Mouse (Mus musculus): ENCODE data around the gene Bsn. TPM values are rescaled to one million over a fixed set of nuclear protein-coding genes. Genes with fewer than 3 reads are reported as not detected.

Bsn gene
- polyA plus RNA-seq, 1 experiment from 2014 or later, result 0.24 TPM

DNA sequence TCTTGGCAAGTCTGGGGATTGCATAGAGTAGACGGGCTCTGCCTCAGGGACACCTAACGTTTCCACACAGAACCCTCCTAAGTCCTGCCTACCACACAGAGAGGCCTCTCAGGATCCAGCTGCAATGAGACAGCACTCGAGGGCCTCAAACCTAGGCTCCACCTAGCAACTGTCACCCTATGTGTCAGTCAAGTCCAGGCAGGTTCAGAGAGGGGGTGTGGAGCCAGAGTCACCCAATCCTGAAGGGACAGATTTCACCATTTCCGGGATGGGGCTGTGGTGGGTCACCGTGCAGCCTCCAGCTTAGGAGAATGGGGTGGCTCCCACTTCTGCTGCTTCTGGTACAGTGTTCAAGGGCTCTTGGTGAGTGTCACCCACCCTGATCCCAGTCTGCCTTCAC lies 110.0 kb downstream of the Bsn start, which contains the start of gene Mst1:
Gene Mst1, plus strand, starts transcription at position 269 of the 400 bp plus-strand sequence.
- no peak for TF ChIP-seq CTCF (IDR thresholded peaks at IDR 0.05; ENCODE audit: low read depth)
- peak within 1 kb of the TSS; percentile 42; the same call in 1 of the 2 replicates for H3K27ac ChIP-seq (ENCODE audit: low read depth)
- peak within 1 kb of the TSS; percentile 95 for H3K9ac ChIP-seq
- no peaks in the 10 kb centered on the region for H3K9me3 ChIP-seq (ENCODE audit: low read depth, low read length)
- H3K27me3 ChIP-seq (ENCODE audit: insufficient read depth, low read length), result peaks cover 26% of the 10 kb centered on the region
- H3K4me2 ChIP-seq, result peak within 1 kb of the TSS; percentile 73
- ATAC-seq (ENCODE audit: insufficient read depth) (peak; percentile 28; the same call in 1 of the 2 replicates), DNase-seq (no peak)
- peak within 1 kb of the TSS; percentile 85 for H3K4me3 ChIP-seq (ENCODE audit: low read depth, low read length)
- no peaks in the 10 kb centered on the region for H3K4me1 ChIP-seq (ENCODE audit: insufficient read depth)
- 74% methylated on average over 5 of the region's 5 CpGs for WGBS
- H3K36me3 ChIP-seq (ENCODE audit: insufficient read depth), result peaks cover 16% of the 10 kb centered on the region; the same call in 1 of the 2 replicates

DNA sequence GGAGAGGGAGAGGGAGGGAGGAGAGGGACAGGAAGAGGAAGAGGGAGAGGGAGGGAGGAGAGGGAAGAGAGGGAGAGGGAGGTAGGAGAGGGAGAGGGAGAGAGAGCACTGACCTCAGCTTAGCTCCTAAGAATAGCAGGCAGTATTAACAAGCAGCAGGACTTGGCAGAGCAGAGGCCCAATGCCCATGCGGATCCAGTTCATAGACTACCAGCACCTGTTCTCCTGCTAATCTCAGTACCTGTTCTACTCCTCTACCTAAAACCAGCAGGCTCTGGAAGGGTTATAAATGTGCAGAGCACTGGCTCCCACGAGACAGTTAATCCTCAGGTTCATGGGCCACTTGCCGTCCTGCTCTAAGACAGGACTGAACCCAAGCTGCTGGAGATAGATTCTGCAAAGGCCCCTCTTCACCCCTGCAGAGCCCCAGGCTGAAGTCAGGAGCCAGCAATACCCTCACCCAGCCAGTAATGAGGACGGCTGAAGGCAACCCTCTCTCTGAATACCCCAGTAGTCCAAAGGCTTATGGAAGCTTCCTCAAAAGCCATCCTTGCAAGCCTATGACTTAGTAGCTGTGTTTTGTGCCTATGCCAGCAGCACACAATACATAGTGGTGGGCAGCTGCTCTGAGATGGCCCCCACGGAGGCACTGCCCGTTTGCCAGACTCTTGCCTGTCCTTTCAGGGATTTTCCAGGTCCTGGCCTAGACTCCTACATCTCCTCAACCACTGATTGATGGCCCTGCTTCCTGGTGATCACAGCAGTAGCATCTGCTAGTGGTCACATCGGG lies 116.8 kb downstream of the Bsn start:
- H3K9me3 ChIP-seq (ENCODE audit: low read depth, low read length), result no peaks in the 10 kb centered on the region
- no peak for DNase-seq
- no peaks in the 10 kb centered on the region for H3K4me1 ChIP-seq (ENCODE audit: insufficient read depth)
- H3K27ac ChIP-seq (ENCODE audit: low read depth), result no peak overlapping the region
- H3K27me3 ChIP-seq (ENCODE audit: insufficient read depth, low read length), result no peaks in the 10 kb centered on the region
- H3K4me2 ChIP-seq, result no peak overlapping the region
- no peak for TF ChIP-seq CTCF (IDR thresholded peaks at IDR 0.05; ENCODE audit: low read depth)
- H3K4me3 ChIP-seq (ENCODE audit: low read depth, low read length), result no peak overlapping the region
- 56% methylated on average over 7 of the region's 7 CpGs for WGBS
- peaks cover 24% of the 10 kb centered on the region for H3K36me3 ChIP-seq (ENCODE audit: insufficient read depth)
- no peak for ATAC-seq (ENCODE audit: insufficient read depth)
- peak overlapping the region; percentile 23; the same call in 1 of the 2 replicates for H3K9ac ChIP-seq

DNA sequence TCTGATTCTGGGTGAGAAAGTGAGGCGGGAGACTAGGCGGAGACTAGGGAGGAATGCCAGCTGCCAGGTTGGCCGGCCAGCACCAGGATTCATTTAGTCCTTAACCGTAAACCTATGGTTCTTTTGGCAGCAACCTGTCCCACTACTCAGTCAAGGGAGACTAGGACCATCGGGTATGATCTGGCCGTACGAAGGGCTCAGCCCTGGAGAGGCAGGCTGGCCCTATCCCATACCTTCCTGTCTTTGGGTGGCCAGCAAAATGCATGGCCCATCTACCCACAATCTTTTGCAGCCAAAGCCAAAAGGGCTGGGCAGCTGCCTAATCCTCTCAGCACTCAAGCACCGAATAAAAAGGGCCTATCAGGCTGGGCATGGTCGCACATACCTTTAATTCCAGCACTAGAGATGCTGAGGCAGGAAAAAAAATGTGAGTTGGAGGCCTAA lies 117.7 kb downstream of the Bsn start:
- ATAC-seq (ENCODE audit: insufficient read depth), result no peak
- 48% methylated on average over 9 of the region's 9 CpGs for WGBS
- TF ChIP-seq CTCF (IDR thresholded peaks at IDR 0.05; ENCODE audit: low read depth), result no peak

DNA sequence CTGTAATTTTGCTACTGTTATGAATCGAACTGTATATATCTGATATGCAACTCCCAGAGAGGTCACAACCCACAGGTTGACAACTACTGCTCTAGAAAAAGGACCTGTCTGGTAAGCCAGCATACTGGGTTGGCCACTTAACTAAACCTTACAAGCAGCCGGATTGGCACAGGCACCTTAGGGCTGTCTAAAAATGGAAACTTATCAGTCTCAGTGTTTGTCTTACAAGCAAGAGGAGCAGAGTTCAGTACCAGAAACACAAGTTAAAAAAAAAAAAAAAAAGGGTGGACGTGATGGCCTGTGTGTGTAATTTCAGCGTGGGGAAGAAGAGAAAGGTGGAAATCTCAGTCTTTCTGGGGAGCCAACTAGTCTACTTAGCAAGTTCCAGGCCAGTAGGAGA lies 118.4 kb downstream of the Bsn start:
- no peak for ATAC-seq (ENCODE audit: insufficient read depth)
- Histone ChIP-seq H3K4me2 (no peak overlapping the region), H3K4me3 (ENCODE audit: low read depth, low read length) (no peak overlapping the region)

More for the DNA sequence above, 117.7 kb downstream of the Bsn start:
- H3K9ac ChIP-seq, result no peak overlapping the region
- H3K27ac ChIP-seq (ENCODE audit: low read depth), result peak overlapping the region; percentile 38; the same call in 1 of the 2 replicates
- no peaks in the 10 kb centered on the region for H3K9me3 ChIP-seq (ENCODE audit: low read depth, low read length)
- no peak overlapping the region for H3K4me3 ChIP-seq (ENCODE audit: low read depth, low read length)
- no peaks in the 10 kb centered on the region for H3K27me3 ChIP-seq (ENCODE audit: insufficient read depth, low read length)
- no peaks in the 10 kb centered on the region for H3K4me1 ChIP-seq (ENCODE audit: insufficient read depth)
- H3K4me2 ChIP-seq, result no peak overlapping the region
- no peak for DNase-seq
- H3K36me3 ChIP-seq (ENCODE audit: insufficient read depth), result peaks cover 24% of the 10 kb centered on the region

GRCm38 (mm10) chr9:108069529-108069928 lies 120.7 kb downstream of the Bsn start:
- H3K27ac ChIP-seq (ENCODE audit: low read depth), result no peak overlapping the region
- H3K4me1 ChIP-seq (ENCODE audit: insufficient read depth), result no peaks in the 10 kb centered on the region
- H3K9ac ChIP-seq, result no peak overlapping the region
- no peak for DNase-seq
- no peak for ATAC-seq (ENCODE audit: insufficient read depth)
- WGBS, result 87% methylated on average over 7 of the region's 7 CpGs
- no peak overlapping the region for H3K4me3 ChIP-seq (ENCODE audit: low read depth, low read length)
- H3K9me3 ChIP-seq (ENCODE audit: low read depth, low read length), result no peaks in the 10 kb centered on the region
- TF ChIP-seq CTCF (IDR thresholded peaks at IDR 0.05; ENCODE audit: low read depth), result no peak
- H3K4me2 ChIP-seq, result no peak overlapping the region
- no peaks in the 10 kb centered on the region for H3K27me3 ChIP-seq (ENCODE audit: insufficient read depth, low read length)
- H3K36me3 ChIP-seq (ENCODE audit: insufficient read depth), result peaks cover 30% of the 10 kb centered on the region

More for the DNA sequence above, 118.4 kb downstream of the Bsn start:
- H3K36me3 ChIP-seq (ENCODE audit: insufficient read depth), result peaks cover 21% of the 10 kb centered on the region
- 60% methylated on average over 4 of the region's 4 CpGs for WGBS
- TF ChIP-seq CTCF (IDR thresholded peaks at IDR 0.05; ENCODE audit: low read depth), result no peak
- H3K4me1 ChIP-seq (ENCODE audit: insufficient read depth), result no peaks in the 10 kb centered on the region
- H3K9me3 ChIP-seq (ENCODE audit: low read depth, low read length), result no peaks in the 10 kb centered on the region
- H3K9ac ChIP-seq, result no peak overlapping the region
- H3K27ac ChIP-seq (ENCODE audit: low read depth), result peak overlapping the region; percentile 38; the same call in 1 of the 2 replicates
- H3K27me3 ChIP-seq (ENCODE audit: insufficient read depth, low read length), result no peaks in the 10 kb centered on the region
- DNase-seq, result no peak

DNA sequence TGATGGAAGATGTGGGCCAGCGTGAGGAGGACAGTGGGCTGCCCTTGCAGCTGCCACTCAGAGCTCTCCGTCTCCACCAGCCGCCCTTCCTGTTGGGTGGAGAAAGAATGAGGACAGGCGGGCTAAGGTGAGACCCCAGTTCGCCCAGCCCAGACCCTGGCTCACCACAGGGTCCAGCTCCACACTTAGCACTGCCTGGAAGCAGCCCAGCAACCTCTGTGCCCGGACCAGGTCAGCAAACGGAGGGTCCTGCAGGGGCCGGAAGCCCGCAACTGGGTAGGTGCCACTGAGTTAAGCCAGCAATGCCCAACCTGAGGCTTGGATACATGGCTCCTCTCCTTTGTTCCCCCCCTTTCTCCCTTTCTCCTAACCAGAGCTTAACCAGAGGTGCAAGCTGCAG lies 121.2 kb downstream of the Bsn start:
- Histone ChIP-seq H3K27ac (ENCODE audit: low read depth) (no peak overlapping the region), H3K4me3 (ENCODE audit: low read depth, low read length) (no peak overlapping the region), H3K9ac (no peak overlapping the region), H3K36me3 (ENCODE audit: insufficient read depth) (peaks cover 33% of the 10 kb centered on the region), H3K4me1 (ENCODE audit: insufficient read depth) (no peaks in the 10 kb centered on the region), H3K27me3 (ENCODE audit: insufficient read depth, low read length) (no peaks in the 10 kb centered on the region), H3K9me3 (ENCODE audit: low read depth, low read length) (no peaks in the 10 kb centered on the region), H3K4me2 (no peak overlapping the region)
- 89% methylated on average over 9 of the region's 9 CpGs for WGBS
- TF ChIP-seq CTCF (IDR thresholded peaks at IDR 0.05; ENCODE audit: low read depth), result no peak
- no peak for DNase-seq
- ATAC-seq (ENCODE audit: insufficient read depth), result no peak

DNA sequence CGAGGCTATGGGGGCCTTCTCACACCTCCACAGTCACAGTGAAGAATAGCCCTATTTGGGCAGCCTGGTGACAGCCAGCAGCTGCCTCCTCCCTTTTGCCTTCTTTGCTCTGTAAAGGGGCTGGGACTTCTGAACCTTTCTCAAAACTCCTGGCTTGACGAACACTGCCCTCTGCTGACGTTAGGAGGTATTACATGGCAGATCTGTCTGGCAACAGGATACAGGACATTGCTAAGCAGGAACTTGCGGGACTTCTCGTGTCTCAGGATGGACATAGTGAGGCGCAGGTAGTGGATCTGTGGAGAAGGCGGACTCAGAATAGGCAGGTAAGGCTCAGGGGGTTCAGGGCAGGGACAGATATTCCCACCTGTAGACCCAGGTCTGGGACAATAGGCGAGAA lies 122.3 kb downstream of the Bsn start:
- ATAC-seq (ENCODE audit: insufficient read depth) (peak; percentile 44; the same call in 1 of the 2 replicates), DNase-seq (peak; percentile 96)
- Histone ChIP-seq H3K4me1 (ENCODE audit: insufficient read depth) (no peaks in the 10 kb centered on the region), H3K4me3 (ENCODE audit: low read depth, low read length) (no peak overlapping the region), H3K4me2 (no peak overlapping the region), H3K9ac (no peak overlapping the region), H3K36me3 (ENCODE audit: insufficient read depth) (peaks cover 43% of the 10 kb centered on the region), H3K27ac (ENCODE audit: low read depth) (no peak overlapping the region), H3K9me3 (ENCODE audit: low read depth, low read length) (no peaks in the 10 kb centered on the region), H3K27me3 (ENCODE audit: insufficient read depth, low read length) (no peaks in the 10 kb centered on the region)
- 17% methylated on average over 8 of the region's 8 CpGs for WGBS
- TF ChIP-seq CTCF (IDR thresholded peaks at IDR 0.05; ENCODE audit: low read depth), result peak; percentile 99

Data from lung, embryonic 14.5 days (tissue).